Mouse (Mus musculus): Measurements from ENCODE around the gene Olfr1367. TPM values are rescaled to one million over a fixed set of nuclear protein-coding genes. Genes with fewer than 3 reads are reported as not detected.

Olfr1367 gene
- polyA plus RNA-seq, 1 experiment from 2014 or later, result not detected

- peaks cover 49% of the 10 kb centered on the region for H3K36me3 ChIP-seq
- 79% methylated on average over 2 of the region's 2 CpGs for WGBS
- no peak overlapping the region for H3K4me2 ChIP-seq
- no peak overlapping the region for H3K27ac ChIP-seq
- H3K4me1 ChIP-seq (replicated peaks), result peaks cover 15% of the 10 kb centered on the region
- no peak overlapping the region for H3K9ac ChIP-seq
- H3K9me3 ChIP-seq (replicated peaks), result no peaks in the 10 kb centered on the region
- H3K27me3 ChIP-seq, result no peaks in the 10 kb centered on the region
- no peak overlapping the region for H3K4me3 ChIP-seq
- no peak for ATAC-seq (replicated peaks; ENCODE audit: insufficient number of reproducible peaks, insufficient read depth, low FRiP score, low read depth)
Observed at GRCm38 (mm10) chr13:21397486-21397885, 50.8 kb downstream of the Olfr1367 start.

Small RNA genes lying within 50 kb of the gene (microRNA-seq; reads per million reads assigned to microRNA genes)
- not detected for gene Mir6942

Other genes with a start within 250 kb of the Olfr1367 start
- gene Olfr1369-ps1, start 235.4 kb upstream of the Olfr1367 start, polyA plus RNA-seq (2015; fragmentation: Nextera tagmentation; extraction: Ambion mirVana), result 0.04 TPM in 1 of 2 replicates, not detected in the other
- not detected in 2 replicates for gene Olfr263, start 217.3 kb upstream of the Olfr1367 start, polyA plus RNA-seq (2015; fragmentation: Nextera tagmentation; extraction: Ambion mirVana)
- gene Olfr1368, start 201.0 kb upstream of the Olfr1367 start, polyA plus RNA-seq (2015; fragmentation: Nextera tagmentation; extraction: Ambion mirVana), result not detected in 2 replicates
- gene Trim27, start 167.5 kb upstream of the Olfr1367 start, polyA plus RNA-seq (2015; fragmentation: Nextera tagmentation; extraction: Ambion mirVana), result 61.4 and 84.7 TPM in 2 replicates
- not detected in 2 replicates for gene Gpx5, start 54.2 kb upstream of the Olfr1367 start, polyA plus RNA-seq (2015; fragmentation: Nextera tagmentation; extraction: Ambion mirVana)
- gene Gpx6, start 34.8 kb upstream of the Olfr1367 start, polyA plus RNA-seq (2015; fragmentation: Nextera tagmentation; extraction: Ambion mirVana), result not detected in 2 replicates
- 6.5 and 8.7 TPM in 2 replicates for gene Zscan12, start 15.9 kb downstream of the Olfr1367 start, polyA plus RNA-seq (2015; fragmentation: Nextera tagmentation; extraction: Ambion mirVana)
- gene Zkscan3, start 55.8 kb downstream of the Olfr1367 start, polyA plus RNA-seq (2015; fragmentation: Nextera tagmentation; extraction: Ambion mirVana), result 65.7 and 71.5 TPM in 2 replicates
- gene Pgbd1, start 94.1 kb downstream of the Olfr1367 start, polyA plus RNA-seq (2015; fragmentation: Nextera tagmentation; extraction: Ambion mirVana), result 2.9 and 3.3 TPM in 2 replicates
- 26.6 and 27.0 TPM in 2 replicates for gene Zscan26, start 106.8 kb downstream of the Olfr1367 start, polyA plus RNA-seq (2015; fragmentation: Nextera tagmentation; extraction: Ambion mirVana)
- 1.4 and 1.5 TPM in 2 replicates for gene Nkapl, start 121.6 kb downstream of the Olfr1367 start, polyA plus RNA-seq (2015; fragmentation: Nextera tagmentation; extraction: Ambion mirVana)
- 1.4 and 2.2 TPM in 2 replicates for gene Zkscan4, start 132.0 kb downstream of the Olfr1367 start, polyA plus RNA-seq (2015; fragmentation: Nextera tagmentation; extraction: Ambion mirVana)
- not detected in 2 replicates for gene Gm10065, start 132.5 kb downstream of the Olfr1367 start, polyA plus RNA-seq (2015; fragmentation: Nextera tagmentation; extraction: Ambion mirVana)
- gene AK157302, start 148.3 kb downstream of the Olfr1367 start, polyA plus RNA-seq (2015; fragmentation: Nextera tagmentation; extraction: Ambion mirVana), result 0.71 and 0.76 TPM in 2 replicates
- 15.7 and 17.9 TPM in 2 replicates for gene Gm11273, start 154.5 kb downstream of the Olfr1367 start, polyA plus RNA-seq (2015; fragmentation: Nextera tagmentation; extraction: Ambion mirVana)
- gene Zkscan8, start 184.2 kb downstream of the Olfr1367 start, polyA plus RNA-seq (2015; fragmentation: Nextera tagmentation; extraction: Ambion mirVana), result 3.5 and 4.0 TPM in 2 replicates
- 0.10 TPM in 1 of 2 replicates, not detected in the other for gene Olfr1366, start 195.9 kb downstream of the Olfr1367 start, polyA plus RNA-seq (2015; fragmentation: Nextera tagmentation; extraction: Ambion mirVana)
- gene Olfr1535, start 213.0 kb downstream of the Olfr1367 start, polyA plus RNA-seq (2015; fragmentation: Nextera tagmentation; extraction: Ambion mirVana), result not detected in 2 replicates
- gene Olfr1364, start 234.8 kb downstream of the Olfr1367 start, polyA plus RNA-seq (2015; fragmentation: Nextera tagmentation; extraction: Ambion mirVana), result not detected in 2 replicates

Data from heart, embryonic 15.5 days (tissue).